Mouse (Mus musculus) stomach, postnatal 0 days (tissue): ENCODE data around the gene Tmem183a. TPM values are rescaled to one million over a fixed set of nuclear protein-coding genes. Genes with fewer than 3 reads are reported as not detected.

ENCODE experiments used
- ATAC-seq: fragments of 200-750 bp; cut with Nextera tagmentation; 2 replicates; pipeline ENCODE4 v1.8.0; 2017; ENCODE audit not compliant: low FRiP score, low TSS enrichment
- DNase-seq: peaks from one replicate; pipeline ENCODE4 v3.0.0-alpha.2; 2016; ENCODE audit warnings: low spot score
- H3K27ac ChIP-seq: fragments of 300-500 bp; sonication (generic); replicated peaks from 2 replicates; pipeline ENCODE4 v1.5.1; 2014; ENCODE audit warnings: mild to moderate bottlenecking, control low read depth
- H3K27me3 ChIP-seq: fragments of 300-500 bp; sonication (generic); 2 replicates; pipeline ENCODE4 v1.6.1; 2014; ENCODE audit warnings: low read length; ENCODE audit not compliant: control insufficient read depth, insufficient read depth
- H3K36me3 ChIP-seq: fragments of 300-500 bp; sonication (generic); 2 replicates; pipeline ENCODE4 v1.6.1; 2014; ENCODE audit warnings: low read length, mixed read lengths; ENCODE audit not compliant: control insufficient read depth, insufficient read depth
- H3K4me1 ChIP-seq: fragments of 300-500 bp; sonication (generic); replicated peaks from 2 replicates; pipeline ENCODE4 v1.6.1; 2014; ENCODE audit warnings: antibody characterized with exemption; ENCODE audit not compliant: control insufficient read depth, insufficient read depth
- H3K4me2 ChIP-seq: fragments of 300-500 bp; sonication (generic); replicated peaks from 2 replicates; pipeline ENCODE4 v1.6.1; 2014; ENCODE audit warnings: low read depth, mild to moderate bottlenecking, control low read depth, moderate library complexity
- H3K4me3 ChIP-seq: fragments of 300-500 bp; sonication (generic); 2 replicates; pipeline ENCODE4 v1.5.1; 2014; ENCODE audit warnings: low read depth, low read length, control low read depth
- H3K9ac ChIP-seq: fragments of 300-500 bp; sonication (generic); 2 replicates; pipeline ENCODE4 v1.6.1; 2014; ENCODE audit warnings: mild to moderate bottlenecking, low read length, control low read depth, mixed read lengths
- H3K9me3 ChIP-seq: fragments of 300-500 bp; sonication (generic); 2 replicates; pipeline ENCODE4 v1.6.1; 2016; ENCODE audit warnings: low read length; ENCODE audit not compliant: control insufficient read depth
- CTCF ChIP-seq: IDR thresholded peaks from 2 replicates; pipeline ENCODE4 v1.5.1; 2016; ENCODE audit warnings: antibody characterized with exemption, low read depth, mild to moderate bottlenecking, moderate library complexity
- EP300 ChIP-seq: optimal IDR thresholded peaks from 2 replicates; pipeline ENCODE3; 2016; ENCODE audit warnings: antibody characterized with exemption
- WGBS: fragments of 180-500 bp; shearing (Covaris S2); extraction: QIAGEN DNeasy Blood & Tissue Kit; methylation state at CpG from one replicate; pipeline ENCODE4 v1.1.7; 2014; 5-methylcytosine and 5-hydroxymethylcytosine counted together
- polyA plus RNA-seq: library from polyadenylated mRNA; unstranded; fragments of >200 nt; fragmentation: Nextera tagmentation; extraction: Ambion mirVana; gene quantifications from 2 replicates; pipeline ENCODE4 v1.2.1, GENCODE M21; 2015

Gene Tmem183a
- polyA plus RNA-seq, 1 experiment from 2014 or later, result 64.9 TPM

DNA sequence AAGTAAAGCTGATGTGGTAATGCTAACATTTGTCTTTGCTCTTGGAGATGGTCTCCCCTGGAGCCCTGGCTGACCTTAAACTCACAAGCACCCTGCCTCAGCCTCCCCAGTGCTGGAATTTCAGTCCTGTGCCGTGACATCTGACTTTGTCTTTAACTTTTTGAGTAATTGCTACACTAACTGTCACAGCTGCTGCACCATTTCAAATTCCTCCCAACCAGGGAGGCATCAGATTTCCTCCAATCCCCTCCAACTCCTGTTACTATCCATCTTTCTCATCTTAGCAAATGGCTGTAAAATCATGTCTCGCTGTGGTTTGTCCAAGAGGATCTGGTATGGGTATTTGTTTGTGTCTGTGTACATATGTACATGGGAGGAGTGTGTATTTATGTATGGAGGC lies 12.3 kb upstream of the Tmem183a start:
- H3K4me2 ChIP-seq, result no peak overlapping the region
- no peak overlapping the region for H3K4me3 ChIP-seq
- no peaks in the 10 kb centered on the region for H3K9me3 ChIP-seq
- no peak for ATAC-seq
- WGBS, result 58% methylated on average over 2 of the region's 2 CpGs
- H3K4me1 ChIP-seq, result no peaks in the 10 kb centered on the region
- no peak overlapping the region for H3K27ac ChIP-seq
- no peaks in the 10 kb centered on the region for H3K36me3 ChIP-seq
- no peak overlapping the region for H3K9ac ChIP-seq
- no peaks in the 10 kb centered on the region for H3K27me3 ChIP-seq
- no peak for DNase-seq
- TF ChIP-seq EP300 (no peak), CTCF (no peak)

DNA sequence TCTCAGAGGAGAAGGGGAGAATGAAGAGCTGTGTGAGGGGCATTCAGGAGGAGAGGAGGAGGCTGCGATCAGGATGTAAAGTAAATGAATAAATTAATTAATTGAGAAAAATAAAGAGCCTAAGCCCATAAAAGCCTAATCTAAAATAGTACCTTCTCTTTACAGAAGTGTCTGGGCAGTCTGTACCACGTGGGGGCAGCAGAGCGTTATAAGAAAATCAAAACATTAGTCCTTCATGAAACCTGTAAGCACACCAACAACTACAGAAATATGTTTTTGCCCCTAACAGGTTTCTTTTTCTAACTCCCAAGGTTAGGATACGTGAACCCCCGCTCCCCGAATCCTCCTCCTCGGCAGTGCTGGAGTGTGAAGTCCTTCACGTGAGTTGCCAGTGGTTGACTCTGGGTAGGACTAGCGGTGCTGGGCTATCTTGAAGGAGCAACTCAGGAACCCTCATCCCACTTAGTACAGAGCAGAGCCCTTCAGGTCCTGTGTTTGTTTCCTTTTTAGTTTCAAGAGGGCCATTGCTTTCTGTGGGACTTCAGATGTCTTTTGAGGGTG lies 7.1 kb upstream of the Tmem183a start:
- Histone ChIP-seq H3K9ac (no peak overlapping the region), H3K36me3 (no peaks in the 10 kb centered on the region), H3K9me3 (no peaks in the 10 kb centered on the region), H3K27me3 (no peaks in the 10 kb centered on the region), H3K4me1 (no peaks in the 10 kb centered on the region), H3K27ac (no peak overlapping the region), H3K4me2 (no peak overlapping the region), H3K4me3 (no peak overlapping the region)
- peak; percentile 74 for DNase-seq
- no peak for ATAC-seq
- 53% methylated on average over 9 of the region's 9 CpGs for WGBS
- no peak for TF ChIP-seq EP300
- TF ChIP-seq CTCF, result peak; percentile 81

DNA sequence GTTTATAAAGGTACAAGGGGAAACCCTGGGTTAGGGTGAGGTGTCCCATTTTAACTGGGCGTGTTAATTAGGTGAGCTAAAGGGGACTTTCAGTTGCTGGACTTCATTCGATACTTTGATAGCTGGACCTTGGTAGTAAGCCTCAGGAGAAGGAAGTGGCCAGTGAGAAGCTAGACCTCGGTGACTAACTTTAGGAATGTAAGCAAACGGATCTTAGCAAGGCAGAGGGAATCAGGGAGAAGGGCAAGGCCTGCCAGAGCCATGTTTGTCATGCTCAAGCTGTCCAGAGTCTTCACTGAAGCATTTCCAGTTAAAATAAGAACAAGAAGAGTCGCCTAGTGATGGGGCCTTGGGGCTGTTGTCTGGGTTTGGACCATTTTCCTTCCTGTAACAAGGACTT lies 3.7 kb upstream of the Tmem183a start:
- WGBS, result 52% methylated on average over 5 of the region's 5 CpGs
- ATAC-seq (peak; percentile 27; the same call in 1 of the 2 replicates), DNase-seq (no peak)
- Histone ChIP-seq H3K4me2 (no peak overlapping the region), H3K27me3 (no peaks in the 10 kb centered on the region), H3K36me3 (no peaks in the 10 kb centered on the region), H3K4me1 (no peaks in the 10 kb centered on the region), H3K9ac (no peak overlapping the region), H3K4me3 (no peak overlapping the region), H3K9me3 (no peaks in the 10 kb centered on the region), H3K27ac (no peak overlapping the region)
- no peak for TF ChIP-seq CTCF
- no peak for TF ChIP-seq EP300

DNA sequence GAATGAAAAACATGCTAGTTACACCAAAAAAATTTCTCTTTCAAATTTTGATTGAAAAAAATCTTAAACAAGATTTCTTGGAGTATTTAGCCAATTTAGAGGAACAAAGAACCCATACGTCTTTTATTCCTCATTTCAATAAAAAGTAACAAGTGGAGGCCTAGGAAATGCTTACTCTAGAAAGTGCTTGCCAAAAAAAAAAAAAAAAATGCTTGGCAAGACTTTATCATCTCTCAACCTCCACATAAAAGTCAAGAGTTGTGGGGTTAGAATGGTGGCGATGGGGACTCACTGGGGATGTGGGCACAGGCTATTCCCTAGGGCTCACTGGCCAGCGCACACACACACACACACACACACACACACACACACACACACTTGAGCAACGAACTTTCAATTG lies 1.4 kb upstream of the Tmem183a start:
- DNase-seq, result no peak
- H3K4me1 ChIP-seq, result no peaks in the 10 kb centered on the region
- no peak for ATAC-seq
- no peaks in the 10 kb centered on the region; the same call in 1 of the 2 replicates for H3K36me3 ChIP-seq
- H3K4me3 ChIP-seq, result no peak overlapping the region
- H3K9ac ChIP-seq, result no peak overlapping the region
- no peak overlapping the region for H3K4me2 ChIP-seq
- H3K27ac ChIP-seq, result no peak overlapping the region
- TF ChIP-seq CTCF (no peak), EP300 (no peak)
- no peaks in the 10 kb centered on the region for H3K9me3 ChIP-seq
- 83% methylated on average over 4 of the region's 4 CpGs for WGBS
- H3K27me3 ChIP-seq, result no peaks in the 10 kb centered on the region

DNA sequence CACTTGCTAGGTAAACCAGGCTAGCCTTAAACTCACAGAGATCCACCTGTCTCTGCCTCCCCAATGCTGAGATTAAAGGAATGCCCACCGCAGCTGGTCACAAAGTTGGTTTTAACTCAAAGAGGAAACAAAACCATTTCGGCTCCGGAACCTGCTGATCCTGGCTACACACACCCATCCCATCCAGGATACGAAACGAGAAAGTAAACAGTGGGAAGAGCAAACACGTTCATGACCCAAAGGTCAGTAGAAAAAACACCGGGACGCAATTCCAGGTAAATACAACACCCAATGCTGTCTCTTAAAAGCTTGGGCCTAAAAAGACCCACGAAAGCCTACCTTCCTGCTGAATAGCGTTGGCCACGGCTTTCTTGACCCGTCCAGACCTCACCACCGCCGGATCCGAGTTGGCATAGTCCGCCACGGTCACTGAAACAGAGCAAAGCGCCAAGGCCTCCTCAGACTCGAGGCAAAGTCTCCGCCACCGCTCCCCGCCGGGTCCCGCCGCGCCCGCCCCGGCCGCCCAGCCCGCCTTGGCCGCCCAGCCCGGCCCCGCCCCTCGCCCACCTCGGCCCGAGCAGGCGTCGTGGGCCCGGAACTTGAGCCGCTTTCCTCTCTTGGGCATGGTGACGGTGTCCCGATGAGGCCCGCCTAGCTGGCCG lies 453 bp downstream of the Tmem183a start:
- under 1% methylated on average over 39 of the region's 44 CpGs for WGBS
- Histone ChIP-seq H3K36me3 (peaks cover under 1% of the 10 kb centered on the region; the same call in 1 of the 2 replicates), H3K9me3 (no peaks in the 10 kb centered on the region), H3K27ac (peak overlapping the region; percentile 95), H3K4me3 (peak overlapping the region; percentile 83), H3K4me1 (no peaks in the 10 kb centered on the region), H3K4me2 (peak overlapping the region; percentile 66), H3K9ac (peak overlapping the region; percentile 96), H3K27me3 (no peaks in the 10 kb centered on the region)
- TF ChIP-seq CTCF (no peak), EP300 (no peak)
- ATAC-seq, result peak; percentile 75
- DNase-seq, result peak; percentile 57

DNA sequence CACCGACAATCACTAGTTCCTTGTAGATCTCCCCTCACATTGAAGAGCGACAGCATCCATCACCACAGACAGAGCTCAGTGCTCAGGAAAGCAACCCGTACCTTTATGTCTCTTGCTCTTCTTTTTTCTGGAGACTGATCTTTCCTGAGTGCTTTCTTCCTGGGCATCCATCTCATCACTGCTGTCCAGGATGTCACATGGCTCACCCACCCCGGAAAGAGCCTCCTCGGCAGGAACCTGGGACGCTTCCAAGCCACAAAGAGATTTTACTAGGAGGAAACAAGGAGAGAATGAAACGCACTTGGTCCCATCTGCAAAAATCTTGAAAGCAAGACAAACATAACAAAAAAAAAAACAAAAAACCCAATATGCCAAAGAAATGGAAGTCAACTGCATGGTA lies 1.1 kb downstream of the Tmem183a start:
- DNase-seq (no peak), ATAC-seq (no peak)
- peak overlapping the region; percentile 96 for H3K9ac ChIP-seq
- no peaks in the 10 kb centered on the region for H3K4me1 ChIP-seq
- H3K27ac ChIP-seq, result peak overlapping the region; percentile 95; the same call in 1 of the 2 replicates
- no peaks in the 10 kb centered on the region for H3K27me3 ChIP-seq
- 66% methylated on average over 7 of the region's 7 CpGs for WGBS
- no peak for TF ChIP-seq CTCF
- TF ChIP-seq EP300, result no peak
- no peaks in the 10 kb centered on the region for H3K9me3 ChIP-seq
- H3K4me2 ChIP-seq, result peak overlapping the region; percentile 66
- H3K36me3 ChIP-seq, result peaks cover 7% of the 10 kb centered on the region
- H3K4me3 ChIP-seq, result peak overlapping the region; percentile 83
